Mouse (Mus musculus) gastrocnemius, adult 2 months (tissue): ENCODE data around the gene Cd3g. TPM values are rescaled to one million over a fixed set of nuclear protein-coding genes. Genes with fewer than 3 reads are reported as not detected.
A peak's percentile ranks its signal among the peaks of the same experiment; 100 is the strongest.

Experiments used
- DNase-seq: peaks from one replicate; pipeline ENCODE4 v3.0.0; 2022
- H3K27ac ChIP-seq: fragments of 200-600 bp; 2 replicates; pipeline ENCODE4 v1.8.1; 2022; ENCODE audit warnings: mild to moderate bottlenecking
- H3K4me3 ChIP-seq: fragments of 200-600 bp; 2 replicates; pipeline ENCODE4 v1.8.1; 2022; ENCODE audit warnings: mild to moderate bottlenecking, moderate library complexity
- CTCF ChIP-seq: fragments of 200-600 bp; IDR thresholded peaks from 2 replicates; pipeline ENCODE4 v1.8.1; 2022; ENCODE audit warnings: antibody characterized with exemption, mild to moderate bottlenecking, moderate library complexity
- intact Hi-C: fragments of 180-260 bp; cut with DNase I; formaldehyde crosslinking; loops from one replicate; pipeline ENCODE4 v1.15.1; 2025
- total RNA-seq, 2 experiments: library from RNA; stranded (reverse); gene quantifications; 2 replicates each; pipeline ENCODE4 v1.2.3; 2021

The Cd3g gene
- total RNA-seq, 2 experiments from 2014 or later: not detected

DNA sequence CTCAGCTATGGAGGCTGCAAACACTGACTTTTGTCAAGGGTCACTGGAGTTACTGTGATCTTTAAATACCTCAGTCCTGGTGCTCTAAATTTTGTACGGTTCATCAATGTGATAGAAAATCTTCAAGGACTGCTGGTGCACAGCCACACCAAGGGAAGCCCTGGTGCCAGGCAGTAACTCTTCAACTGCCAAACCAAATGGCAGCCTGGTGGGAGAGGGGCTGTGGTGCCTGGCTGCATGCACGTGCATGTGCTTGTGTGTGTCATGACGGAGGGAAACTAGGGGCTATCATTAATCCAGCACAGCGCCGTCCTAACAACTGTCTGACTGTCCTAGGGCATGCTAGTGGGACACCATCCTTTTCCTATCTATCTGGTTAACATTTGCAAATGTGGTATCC lies 19.5 kb upstream of the Cd3g start:
- intact Hi-C loops: no loop called here
- H3K27ac ChIP-seq: peak overlapping the region; percentile 24; the same call in 1 of the 2 replicates
- no peak for DNase-seq
- TF ChIP-seq CTCF: no peak
- 0 out of 2 replicates have a peak overlapping the region, but pooled peaks have one; percentile 11 for H3K4me3 ChIP-seq

DNA sequence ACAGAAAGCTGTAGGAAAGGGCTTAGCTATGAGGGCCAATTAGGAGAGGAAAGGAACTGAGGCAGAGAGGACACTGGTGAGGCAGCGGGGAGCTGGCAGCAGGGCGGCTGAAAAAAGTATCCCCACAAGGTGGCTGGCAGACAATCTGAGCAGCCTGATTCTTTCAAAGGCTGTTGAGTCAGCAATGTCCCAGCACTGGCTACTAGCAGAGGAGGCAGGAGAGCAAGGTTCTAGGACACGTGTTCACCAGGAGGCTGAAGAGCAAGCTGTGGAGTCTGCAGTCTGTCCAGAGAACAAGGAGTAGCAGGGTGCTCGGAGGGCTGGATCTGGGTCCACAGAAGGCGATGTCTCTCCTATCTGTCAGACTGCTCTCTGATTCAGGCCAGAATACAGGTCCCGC lies 18.9 kb upstream of the Cd3g start:
- Histone ChIP-seq H3K27ac (peak overlapping the region; percentile 24; the same call in 1 of the 2 replicates), H3K4me3 (no peak overlapping the region)
- intact Hi-C loops: no loop called here
- TF ChIP-seq CTCF: peak; percentile 29; the same call in 1 of the 2 replicates
- peak; percentile 63 for DNase-seq

DNA sequence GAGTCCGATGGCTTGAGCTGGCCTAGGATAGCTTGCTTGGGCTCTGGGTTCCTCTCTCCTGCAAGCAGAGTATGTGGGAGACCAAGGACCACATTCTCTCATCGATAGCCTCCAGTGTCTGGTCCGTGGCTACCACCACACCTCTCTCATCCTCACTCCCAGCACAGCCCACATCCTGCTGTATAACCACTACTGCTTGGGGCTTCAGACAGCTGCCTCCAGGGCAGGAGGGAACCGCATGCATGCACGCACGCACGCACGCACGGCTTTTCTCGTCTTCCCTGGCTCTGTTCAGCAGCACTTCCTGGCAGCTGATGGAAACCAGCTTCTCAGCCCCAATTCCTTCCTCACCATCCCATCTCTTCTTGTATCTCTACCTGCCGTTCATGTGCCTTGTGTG lies 17.9 kb upstream of the Cd3g start:
- Histone ChIP-seq H3K27ac (no peak overlapping the region), H3K4me3 (no peak overlapping the region)
- no peak for DNase-seq
- intact Hi-C loops: no loop called here
- TF ChIP-seq CTCF: no peak

DNA sequence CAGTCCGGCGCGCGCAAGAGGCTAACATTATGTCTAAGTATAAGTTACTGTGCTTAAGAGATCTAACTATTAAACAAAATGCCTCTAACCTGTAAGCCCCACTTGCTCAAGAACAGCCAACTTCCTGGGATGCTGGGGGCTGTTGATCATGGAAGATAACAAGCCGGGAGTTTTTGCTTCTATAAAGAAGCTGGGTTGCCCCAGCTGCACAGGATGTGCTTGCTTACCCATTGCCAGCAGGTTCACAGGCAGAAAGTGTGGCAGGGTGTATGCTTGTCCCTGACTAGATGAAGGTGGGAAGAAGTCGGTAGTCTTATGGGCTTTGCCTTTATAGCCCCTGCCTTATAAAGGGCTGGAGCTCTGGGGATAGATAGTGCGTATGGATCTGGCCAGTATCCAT lies 16.4 kb upstream of the Cd3g start:
- H3K4me3 ChIP-seq: no peak overlapping the region
- no peak for DNase-seq
- intact Hi-C loops: no loop called here
- no peak overlapping the region for H3K27ac ChIP-seq
- TF ChIP-seq CTCF: no peak

DNA sequence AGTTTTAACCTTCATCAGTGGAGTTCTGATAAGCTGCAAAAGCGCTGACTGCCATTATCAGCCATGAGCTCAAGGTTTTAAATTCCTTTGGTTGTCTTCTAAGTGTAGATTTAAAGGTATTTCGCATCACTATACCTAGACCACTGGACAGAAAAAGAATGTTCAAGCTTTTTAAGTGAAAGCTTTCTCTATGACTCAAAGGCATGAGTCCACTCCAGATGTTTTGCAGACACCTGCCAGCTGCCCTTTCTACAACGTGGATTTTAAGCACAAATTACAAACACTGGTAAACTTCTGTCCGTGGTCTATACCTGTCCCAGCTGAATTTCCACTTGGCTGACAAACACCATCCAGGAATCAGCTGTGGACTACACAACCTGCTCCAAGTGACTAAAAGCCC lies 14.7 kb upstream of the Cd3g start:
- DNase-seq: no peak
- TF ChIP-seq CTCF: no peak
- no peak overlapping the region for H3K4me3 ChIP-seq
- H3K27ac ChIP-seq: no peak overlapping the region
- intact Hi-C loops: no loop called here

DNA sequence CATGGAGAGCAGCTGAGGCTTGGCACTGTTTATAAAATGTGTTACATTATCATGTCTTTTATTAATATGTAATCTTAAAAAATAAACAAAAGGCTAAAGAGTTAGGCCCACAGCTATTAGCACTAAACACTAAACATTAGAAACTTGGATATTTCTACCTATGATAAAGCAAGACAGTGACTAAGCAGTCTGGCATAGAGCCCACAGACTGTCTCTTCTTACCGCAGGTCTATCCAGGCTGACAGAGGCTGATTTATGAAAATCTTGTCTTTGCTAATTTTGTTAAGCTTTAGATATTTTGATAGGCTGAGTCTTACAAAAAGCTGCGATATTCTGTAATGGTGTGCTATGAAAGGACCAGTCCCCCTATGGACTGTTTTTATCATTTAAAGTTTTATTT lies 13.0 kb upstream of the Cd3g start:
- no peak overlapping the region for H3K27ac ChIP-seq
- no peak for TF ChIP-seq CTCF
- DNase-seq: no peak
- no peak overlapping the region for H3K4me3 ChIP-seq
- intact Hi-C loops: no loop called here

DNA sequence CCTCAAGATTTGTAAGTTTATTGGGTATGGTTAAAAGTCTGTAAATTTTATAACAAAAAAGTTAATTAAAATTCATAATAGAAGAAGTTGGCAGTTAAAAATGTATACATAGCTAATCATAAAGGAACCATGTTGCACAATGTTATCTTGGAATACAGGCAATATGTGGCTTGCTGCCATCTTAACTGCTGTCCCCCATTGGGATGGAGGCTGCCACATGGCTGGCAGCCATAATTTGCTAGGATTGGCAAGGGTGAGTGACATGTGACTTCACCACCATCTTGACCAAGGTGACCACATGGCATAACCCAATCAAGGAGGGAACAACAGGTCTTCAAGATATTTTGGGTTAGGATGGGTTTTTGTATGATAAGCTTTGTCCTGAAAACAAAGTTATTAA lies 12.0 kb upstream of the Cd3g start:
- Histone ChIP-seq H3K27ac (no peak overlapping the region), H3K4me3 (no peak overlapping the region)
- intact Hi-C loops: no loop called here
- no peak for DNase-seq
- TF ChIP-seq CTCF: no peak

DNA sequence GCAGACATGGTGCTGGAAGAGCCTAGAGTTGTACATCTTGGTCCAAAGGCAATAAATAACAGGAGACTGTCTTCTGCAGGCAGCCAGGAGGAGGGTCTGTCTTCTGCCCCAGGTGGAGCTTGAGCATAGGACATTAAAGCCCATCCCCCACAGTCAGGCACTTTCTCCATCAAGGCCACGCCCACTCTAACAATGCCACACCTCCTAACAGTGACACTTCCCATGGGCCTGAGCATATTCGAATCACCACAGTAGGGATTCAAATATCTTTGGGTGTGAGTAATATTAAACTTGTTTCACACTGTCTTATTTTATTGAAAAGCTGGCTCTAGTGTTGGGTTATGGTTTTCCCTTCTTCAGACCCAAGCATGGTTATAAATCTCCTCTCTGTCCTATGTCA lies 11.6 kb upstream of the Cd3g start:
- TF ChIP-seq CTCF: no peak
- intact Hi-C loops: no loop called here
- H3K4me3 ChIP-seq: no peak overlapping the region
- DNase-seq: no peak
- H3K27ac ChIP-seq: no peak overlapping the region

DNA sequence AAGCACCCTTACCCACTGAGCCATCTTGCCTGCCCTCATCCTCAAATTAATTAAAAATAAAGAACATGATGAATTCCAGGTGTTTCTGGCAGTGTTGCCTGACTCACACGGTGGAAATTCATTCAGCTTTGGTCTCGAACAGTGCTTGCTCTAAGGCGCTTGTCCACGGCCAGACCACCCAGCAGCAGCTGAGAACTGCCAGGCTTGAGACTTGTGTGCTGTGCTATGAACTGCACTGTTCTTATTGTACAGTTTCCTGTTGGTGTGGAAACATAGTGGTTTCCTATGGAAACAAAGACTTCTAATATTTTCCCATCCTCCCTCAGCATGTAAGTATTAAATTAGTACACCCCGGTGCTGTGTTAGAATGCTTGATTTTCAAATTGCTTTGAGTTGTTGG lies 6.7 kb upstream of the Cd3g start:
- no peak overlapping the region for H3K27ac ChIP-seq
- no peak for TF ChIP-seq CTCF

DNA sequence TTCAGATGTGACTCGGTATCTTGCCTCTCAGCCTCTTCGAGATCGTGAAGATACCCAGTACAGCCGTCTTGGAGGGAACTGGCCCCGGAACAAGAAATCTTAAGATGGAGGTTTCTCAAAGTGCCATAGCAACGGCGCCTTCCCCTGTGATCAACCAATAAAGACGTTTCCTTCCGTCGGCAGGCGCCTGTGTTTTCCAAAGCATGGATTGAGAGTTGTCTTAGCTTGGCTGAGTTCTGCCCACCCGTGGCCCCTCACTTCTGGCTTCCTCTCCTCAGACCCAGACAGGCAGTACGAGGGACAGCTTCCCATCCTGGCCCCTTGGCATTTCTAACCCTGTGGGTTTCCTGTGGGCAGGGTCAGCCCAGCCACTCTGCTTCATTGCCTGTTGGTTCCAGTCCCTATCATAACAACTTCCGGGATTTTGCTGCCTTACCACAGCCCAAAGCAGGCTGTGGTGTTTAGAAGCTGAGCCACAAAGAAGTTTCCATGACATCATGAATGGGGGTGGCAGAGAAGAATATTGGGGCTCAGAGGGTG lies 6.1 kb upstream of the Cd3g start:
- H3K4me3 ChIP-seq: no peak overlapping the region
- no peak overlapping the region for H3K27ac ChIP-seq
- TF ChIP-seq CTCF: no peak
- no peak for DNase-seq
- intact Hi-C loops: no loop called here

More for the DNA sequence above, 6.7 kb upstream of the Cd3g start:
- H3K4me3 ChIP-seq: no peak overlapping the region
- intact Hi-C loops: no loop called here
- DNase-seq: no peak

DNA sequence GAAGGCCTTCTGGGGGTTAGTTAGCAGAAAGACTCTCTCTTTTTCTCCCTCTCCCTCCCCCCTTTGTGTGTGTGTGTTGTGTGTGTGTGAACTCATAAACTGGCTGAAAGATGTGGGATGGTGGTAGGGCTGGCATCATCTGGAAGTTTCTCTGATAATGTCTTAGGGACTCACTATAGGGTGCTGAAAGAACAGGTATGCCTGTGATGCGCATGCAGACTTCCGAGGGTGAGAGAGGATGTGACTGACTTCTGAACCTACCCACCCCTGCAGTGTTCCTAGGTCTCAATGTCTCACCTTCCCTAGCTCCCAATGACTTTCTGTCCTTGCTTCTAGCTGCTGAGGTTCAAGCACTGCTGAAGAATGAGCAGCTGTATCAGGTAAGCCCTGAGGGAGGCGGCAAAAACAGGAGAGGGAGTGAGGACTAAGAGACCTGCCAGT lies 5.5 kb upstream of the Cd3g start:
- DNase-seq: no peak
- Histone ChIP-seq H3K4me3 (no peak overlapping the region), H3K27ac (no peak overlapping the region)
- intact Hi-C loops: no loop called here
- TF ChIP-seq CTCF: no peak

DNA sequence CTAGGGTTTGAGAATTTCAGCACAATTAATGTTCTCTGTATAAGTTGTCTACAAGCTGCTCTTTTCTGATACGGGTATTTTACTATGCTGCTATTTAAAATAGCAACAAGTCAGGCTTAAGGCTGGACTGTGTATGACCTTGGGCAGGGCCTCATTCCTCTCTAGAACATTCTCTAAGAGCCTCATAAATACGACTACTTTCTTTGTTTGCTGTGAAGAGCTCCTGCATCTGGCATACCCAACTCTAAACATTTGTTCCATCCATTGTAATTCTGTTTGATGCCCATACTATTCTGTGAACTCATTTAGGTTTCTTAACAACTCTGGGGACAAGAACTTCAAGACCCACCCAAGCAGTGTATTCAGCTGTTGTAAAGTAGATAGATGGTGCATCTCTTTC lies 2.8 kb upstream of the Cd3g start:
- Histone ChIP-seq H3K4me3 (no peak overlapping the region), H3K27ac (no peak overlapping the region)
- DNase-seq: no peak
- no peak for TF ChIP-seq CTCF
- intact Hi-C loops: no loop called here

DNA sequence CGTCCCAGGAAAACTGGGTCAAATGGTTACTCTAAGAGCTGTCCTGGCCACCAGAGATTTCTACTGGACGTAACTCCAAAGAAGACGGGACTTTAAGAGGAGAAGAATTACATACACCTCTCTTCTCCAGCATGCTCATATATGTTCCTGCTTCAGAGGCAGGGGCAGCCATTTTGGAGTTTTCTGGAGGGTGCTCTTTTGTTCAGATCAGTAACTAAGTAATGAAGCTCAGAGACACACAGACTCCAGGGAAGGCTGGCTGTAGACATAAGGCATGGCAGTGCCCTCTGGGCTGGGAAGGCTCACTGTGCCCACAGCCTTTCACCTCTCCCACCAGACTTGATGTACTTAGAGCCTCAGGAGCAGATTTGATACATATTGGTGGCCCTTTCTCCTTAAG lies 2.3 kb upstream of the Cd3g start:
- no peak for TF ChIP-seq CTCF
- H3K4me3 ChIP-seq: no peak overlapping the region

DNA sequence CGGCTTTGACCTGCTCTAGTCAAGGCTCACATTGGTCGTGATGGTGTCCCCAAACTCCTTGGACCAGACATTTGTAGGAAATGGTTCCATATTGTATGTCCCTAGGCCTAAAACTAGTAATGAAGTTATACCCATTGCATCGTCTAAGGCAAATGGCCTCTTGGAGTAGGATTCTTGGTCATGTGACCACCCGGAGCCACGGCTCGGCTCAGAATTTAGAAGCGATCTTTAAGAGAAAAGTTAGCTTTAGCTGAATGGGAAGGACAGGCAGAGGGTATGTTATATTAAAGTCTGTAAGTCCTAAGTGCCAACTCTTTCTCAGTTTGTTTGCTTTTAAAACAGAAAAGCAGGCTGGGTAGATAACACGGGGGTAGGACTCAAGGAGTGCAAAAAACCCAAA lies 1.9 kb upstream of the Cd3g start:
- Histone ChIP-seq H3K27ac (no peak overlapping the region), H3K4me3 (no peak overlapping the region)
- intact Hi-C loops: no loop called here
- no peak for TF ChIP-seq CTCF
- DNase-seq: no peak

More for the DNA sequence above, 2.3 kb upstream of the Cd3g start:
- DNase-seq: no peak
- H3K27ac ChIP-seq: no peak overlapping the region
- intact Hi-C loops: no loop called here
